Mouse (Mus musculus) heart, embryonic 16.5 days (tissue): ENCODE measurements around the gene Irf2. TPM values are rescaled to one million over a fixed set of nuclear protein-coding genes. Genes with fewer than 3 reads are reported as not detected.

ENCODE experiments used
- ATAC-seq: fragments of 200-750 bp; cut with Nextera tagmentation; replicated peaks from 2 replicates; pipeline ENCODE4 v1.8.0; 2017; ENCODE audit warnings: moderate number of reproducible peaks; ENCODE audit not compliant: insufficient read depth, low FRiP score; ENCODE audit errors: extremely low read depth
- H3K27ac ChIP-seq: fragments of 300-500 bp; sonication (generic); 2 replicates; pipeline ENCODE4 v1.5.1; 2014; ENCODE audit warnings: mild to moderate bottlenecking, low read length, control low read depth, moderate library complexity
- H3K27me3 ChIP-seq: fragments of 300-500 bp; sonication (generic); 2 replicates; pipeline ENCODE4 v1.6.1; 2014; ENCODE audit warnings: low read length, mixed read lengths; ENCODE audit not compliant: control insufficient read depth, insufficient read depth
- H3K36me3 ChIP-seq: fragments of 300-500 bp; sonication (generic); 2 replicates; pipeline ENCODE4 v1.6.1; 2014; ENCODE audit not compliant: control insufficient read depth, insufficient read depth
- H3K4me1 ChIP-seq: fragments of 300-500 bp; sonication (generic); 2 replicates; pipeline ENCODE4 v1.6.1; 2014; ENCODE audit warnings: low read length, mixed read lengths; ENCODE audit not compliant: control insufficient read depth, insufficient read depth
- H3K4me2 ChIP-seq: fragments of 300-500 bp; sonication (generic); 2 replicates; pipeline ENCODE4 v1.6.1; 2014; ENCODE audit warnings: low read depth, mild to moderate bottlenecking, control low read depth, low read length
- H3K4me3 ChIP-seq: fragments of 300-500 bp; sonication (generic); 2 replicates; pipeline ENCODE4 v1.5.1; 2014; ENCODE audit warnings: mild to moderate bottlenecking, control low read depth, low read length
- H3K9ac ChIP-seq: fragments of 300-500 bp; sonication (generic); 2 replicates; pipeline ENCODE4 v1.6.1; 2014; ENCODE audit warnings: low read length, control low read depth
- H3K9me3 ChIP-seq: fragments of 300-500 bp; sonication (generic); replicated peaks from 2 replicates; pipeline ENCODE4 v1.6.1; 2016; ENCODE audit warnings: low read length; ENCODE audit not compliant: control insufficient read depth
- WGBS: fragments of 180-500 bp; shearing (Covaris S2); extraction: QIAGEN DNeasy Blood & Tissue Kit; methylation state at CpG from one replicate; pipeline ENCODE4 v1.1.7; 2014; 5-methylcytosine and 5-hydroxymethylcytosine counted together
- polyA plus RNA-seq: library from polyadenylated mRNA; unstranded; fragments of >200 nt; fragmentation: Nextera tagmentation; extraction: Ambion mirVana; gene quantifications from 2 replicates; pipeline ENCODE4 v1.2.1, GENCODE M21; 2015

Gene Irf2
- polyA plus RNA-seq, 1 experiment from 2014 or later = 22.5 TPM

GRCm38 (mm10) chr8:46709302-46709701, 30.2 kb upstream of the Irf2 start:
- Histone ChIP-seq H3K27me3 (no peaks in the 10 kb centered on the region), H3K27ac (no peak overlapping the region), H3K9ac (no peak overlapping the region), H3K36me3 (no peaks in the 10 kb centered on the region), H3K9me3 (no peaks in the 10 kb centered on the region), H3K4me3 (no peak overlapping the region), H3K4me1 (peaks cover 3% of the 10 kb centered on the region; the same call in 1 of the 2 replicates), H3K4me2 (no peak overlapping the region)
- no peak for ATAC-seq
- WGBS = 86% methylated on average over 4 of the region's 4 CpGs

GRCm38 (mm10) chr8:46710289-46710688, 29.2 kb upstream of the Irf2 start:
- H3K4me3 ChIP-seq = no peak overlapping the region
- no peaks in the 10 kb centered on the region for H3K27me3 ChIP-seq
- H3K4me2 ChIP-seq = no peak overlapping the region
- H3K27ac ChIP-seq = no peak overlapping the region
- WGBS = 69% methylated on average over 8 of the region's 8 CpGs
- H3K9ac ChIP-seq = no peak overlapping the region
- no peaks in the 10 kb centered on the region for H3K9me3 ChIP-seq
- H3K36me3 ChIP-seq = no peaks in the 10 kb centered on the region
- H3K4me1 ChIP-seq = peaks cover 3% of the 10 kb centered on the region; the same call in 1 of the 2 replicates
- no peak for ATAC-seq

- 62% methylated on average over 2 of the region's 2 CpGs for WGBS
- H3K4me1 ChIP-seq = peaks cover 3% of the 10 kb centered on the region; the same call in 1 of the 2 replicates
- H3K9ac ChIP-seq = no peak overlapping the region
- no peak overlapping the region for H3K4me3 ChIP-seq
- no peaks in the 10 kb centered on the region for H3K27me3 ChIP-seq
- no peaks in the 10 kb centered on the region for H3K9me3 ChIP-seq
- ATAC-seq = no peak
- no peak overlapping the region for H3K4me2 ChIP-seq
- H3K27ac ChIP-seq = no peak overlapping the region
- H3K36me3 ChIP-seq = no peaks in the 10 kb centered on the region
Measured at GRCm38 (mm10) chr8:46711496-46711895, 28.0 kb upstream of the Irf2 start.

DNA sequence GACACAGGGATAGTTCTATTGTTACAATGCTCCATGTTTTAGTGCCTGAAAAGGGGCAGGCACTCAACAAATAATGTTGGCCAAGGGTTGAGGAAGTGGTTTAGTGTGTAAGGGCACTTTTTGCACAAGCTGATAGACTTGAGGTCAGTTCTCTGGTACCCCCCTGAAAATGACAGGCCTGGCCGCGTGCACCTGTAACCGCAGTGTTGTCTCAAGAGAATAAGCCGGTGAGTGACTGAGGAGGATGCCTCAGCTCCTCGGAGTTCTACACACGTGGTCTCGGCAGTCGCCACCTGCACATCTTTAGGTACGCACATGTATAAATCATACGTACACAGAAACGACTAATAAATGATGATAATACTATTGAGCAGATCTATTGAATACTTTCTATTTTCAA, 26.4 kb upstream of the Irf2 start:
- Histone ChIP-seq H3K27ac (no peak overlapping the region), H3K4me3 (no peak overlapping the region)

GRCm38 (mm10) chr8:46713844-46714243, 25.7 kb upstream of the Irf2 start:
- Histone ChIP-seq H3K4me2 (no peak overlapping the region), H3K9me3 (no peaks in the 10 kb centered on the region), H3K27me3 (no peaks in the 10 kb centered on the region), H3K36me3 (no peaks in the 10 kb centered on the region), H3K4me1 (peaks cover 3% of the 10 kb centered on the region; the same call in 1 of the 2 replicates), H3K4me3 (no peak overlapping the region), H3K9ac (no peak overlapping the region), H3K27ac (no peak overlapping the region)
- WGBS = 57% methylated on average over 6 of the region's 6 CpGs
- ATAC-seq = no peak

More for the DNA sequence above, 26.4 kb upstream of the Irf2 start:
- Histone ChIP-seq H3K4me2 (no peak overlapping the region), H3K36me3 (no peaks in the 10 kb centered on the region), H3K4me1 (peaks cover 3% of the 10 kb centered on the region; the same call in 1 of the 2 replicates), H3K9me3 (no peaks in the 10 kb centered on the region), H3K27me3 (no peaks in the 10 kb centered on the region), H3K9ac (no peak overlapping the region)
- WGBS = 86% methylated on average over 11 of the region's 11 CpGs
- ATAC-seq = no peak

DNA sequence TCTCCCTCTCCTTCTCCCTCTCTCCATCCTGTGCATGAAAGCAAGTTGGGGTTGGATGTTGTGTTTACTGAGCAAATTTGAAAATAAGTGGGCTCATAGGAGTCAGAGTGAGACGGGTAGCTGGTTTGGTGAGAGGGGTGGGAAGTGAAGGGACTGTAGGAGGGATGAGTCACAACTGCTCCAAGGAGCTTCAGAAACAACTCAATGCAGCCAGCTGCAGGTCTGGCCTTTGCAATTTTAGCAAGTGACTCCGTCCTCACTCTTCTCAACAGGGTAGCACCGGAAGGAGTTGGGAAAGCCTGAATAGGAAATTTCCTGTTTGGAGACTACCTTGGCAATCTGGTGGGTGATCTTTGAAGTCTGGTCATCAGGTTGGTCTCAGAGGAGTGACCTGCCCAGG, 25.1 kb upstream of the Irf2 start:
- 56% methylated on average over 3 of the region's 3 CpGs for whole genome bisulfite sequencing
- H3K27me3 ChIP-seq = no peaks in the 10 kb centered on the region
- no peak overlapping the region for H3K9ac ChIP-seq
- no peak overlapping the region for H3K27ac ChIP-seq
- ATAC-seq = no peak
- H3K4me1 ChIP-seq = peaks cover 3% of the 10 kb centered on the region; the same call in 1 of the 2 replicates
- H3K9me3 ChIP-seq = no peaks in the 10 kb centered on the region
- no peak overlapping the region for H3K4me3 ChIP-seq
- H3K36me3 ChIP-seq = no peaks in the 10 kb centered on the region
- H3K4me2 ChIP-seq = no peak overlapping the region

DNA sequence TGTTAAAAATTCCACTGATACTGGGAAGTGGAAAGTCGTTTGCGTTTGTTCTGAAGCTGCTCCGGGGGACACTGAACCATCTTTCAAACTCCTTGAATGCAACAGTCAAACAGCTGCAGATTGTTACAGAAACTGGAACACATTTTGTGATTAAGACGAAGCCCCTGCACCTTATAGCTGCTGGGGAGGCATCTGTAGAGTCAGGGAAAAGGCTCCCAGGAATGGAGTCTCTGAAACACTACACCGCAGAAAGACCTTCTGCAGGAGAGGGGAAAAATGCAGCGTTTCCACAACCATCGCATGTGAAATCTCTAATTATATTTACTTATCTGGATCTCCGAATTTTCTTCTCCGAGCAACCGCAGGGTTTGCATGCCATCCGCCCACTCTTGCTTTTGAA, 23.1 kb upstream of the Irf2 start:
- Histone ChIP-seq H3K9ac (no peak overlapping the region), H3K4me1 (peaks cover 3% of the 10 kb centered on the region; the same call in 1 of the 2 replicates), H3K4me2 (no peak overlapping the region), H3K4me3 (no peak overlapping the region), H3K9me3 (no peaks in the 10 kb centered on the region), H3K27ac (no peak overlapping the region), H3K27me3 (no peaks in the 10 kb centered on the region), H3K36me3 (no peaks in the 10 kb centered on the region)
- no peak for ATAC-seq
- WGBS = 46% methylated on average over 11 of the region's 11 CpGs

GRCm38 (mm10) chr8:46717170-46717569, 22.4 kb upstream of the Irf2 start:
- WGBS = 43% methylated on average over 6 of the region's 6 CpGs
- Histone ChIP-seq H3K4me2 (no peak overlapping the region), H3K27me3 (no peaks in the 10 kb centered on the region), H3K4me3 (no peak overlapping the region), H3K27ac (no peak overlapping the region), H3K4me1 (peaks cover 3% of the 10 kb centered on the region; the same call in 1 of the 2 replicates), H3K9me3 (no peaks in the 10 kb centered on the region), H3K9ac (no peak overlapping the region), H3K36me3 (no peaks in the 10 kb centered on the region)
- no peak for ATAC-seq

- Histone ChIP-seq H3K36me3 (no peaks in the 10 kb centered on the region), H3K9me3 (no peaks in the 10 kb centered on the region), H3K27ac (no peak overlapping the region), H3K27me3 (no peaks in the 10 kb centered on the region), H3K4me3 (no peak overlapping the region), H3K4me2 (no peak overlapping the region), H3K4me1 (no peaks in the 10 kb centered on the region), H3K9ac (no peak overlapping the region)
- no peak for ATAC-seq
- WGBS = 69% methylated on average over 8 of the region's 8 CpGs
Measured at GRCm38 (mm10) chr8:46718301-46718700, 21.2 kb upstream of the Irf2 start.
